Mouse (Mus musculus) intestine, postnatal 0 days (tissue): Measurements from ENCODE around the gene Gxylt2. TPM values are rescaled to one million over a fixed set of nuclear protein-coding genes. Genes with fewer than 3 reads are reported as not detected.

Source experiments
- ATAC-seq: fragments of 200-750 bp; cut with Nextera tagmentation; 2 replicates; pipeline ENCODE4 v1.8.0; 2017; ENCODE audit warnings: mild to moderate bottlenecking, moderate TSS enrichment, moderate library complexity
- H3K27ac ChIP-seq: fragments of 300-500 bp; sonication (generic); 2 replicates; pipeline ENCODE4 v1.5.1; 2014; ENCODE audit warnings: mild to moderate bottlenecking, low read depth, low read length, moderate library complexity
- H3K27me3 ChIP-seq: fragments of 300-500 bp; sonication (generic); replicated peaks from 2 replicates; pipeline ENCODE4 v1.6.1; 2014; ENCODE audit warnings: low read length, mixed read lengths; ENCODE audit not compliant: control insufficient read depth, insufficient read depth
- H3K36me3 ChIP-seq: fragments of 300-500 bp; sonication (generic); 2 replicates; pipeline ENCODE4 v1.6.1; 2014; ENCODE audit warnings: mild to moderate bottlenecking, moderate library complexity; ENCODE audit not compliant: control insufficient read depth, insufficient read depth
- H3K4me1 ChIP-seq: fragments of 300-500 bp; sonication (generic); replicated peaks from 2 replicates; pipeline ENCODE4 v1.6.1; 2014; ENCODE audit warnings: antibody characterized with exemption, low read length, mixed read lengths; ENCODE audit not compliant: control insufficient read depth, insufficient read depth
- H3K4me2 ChIP-seq: fragments of 300-500 bp; sonication (generic); replicated peaks from 2 replicates; pipeline ENCODE4 v1.6.1; 2014; ENCODE audit warnings: low read depth, mild to moderate bottlenecking, moderate library complexity
- H3K4me3 ChIP-seq: fragments of 300-500 bp; sonication (generic); 2 replicates; pipeline ENCODE4 v1.5.1; 2014; ENCODE audit warnings: low read depth, low read length
- H3K9ac ChIP-seq: fragments of 300-500 bp; sonication (generic); 2 replicates; pipeline ENCODE4 v1.6.1; 2014; ENCODE audit warnings: mild to moderate bottlenecking, low read depth, low read length
- H3K9me3 ChIP-seq: fragments of 300-500 bp; sonication (generic); 2 replicates; pipeline ENCODE4 v1.6.1; 2016; ENCODE audit warnings: mixed run types; ENCODE audit not compliant: control insufficient read depth
- CTCF ChIP-seq: sonication (generic); IDR thresholded peaks from 2 replicates; pipeline ENCODE4 v1.5.1; 2016; ENCODE audit warnings: low read depth, mild to moderate bottlenecking, control low read depth, antibody characterized with exemption, moderate library complexity
- WGBS: fragments of 180-500 bp; shearing (Covaris S2); extraction: QIAGEN DNeasy Blood & Tissue Kit; methylation state at CpG from one replicate; pipeline ENCODE4 v1.1.7; 2014; 5-methylcytosine and 5-hydroxymethylcytosine counted together
- polyA plus RNA-seq: library from polyadenylated mRNA; unstranded; fragments of >200 nt; fragmentation: Nextera tagmentation; extraction: Ambion mirVana; gene quantifications from 2 replicates; pipeline ENCODE4 v1.2.1, GENCODE M21; 2015

Gene Gxylt2
- polyA plus RNA-seq = 0.12 and 0.26 TPM in 2 replicates

DNA sequence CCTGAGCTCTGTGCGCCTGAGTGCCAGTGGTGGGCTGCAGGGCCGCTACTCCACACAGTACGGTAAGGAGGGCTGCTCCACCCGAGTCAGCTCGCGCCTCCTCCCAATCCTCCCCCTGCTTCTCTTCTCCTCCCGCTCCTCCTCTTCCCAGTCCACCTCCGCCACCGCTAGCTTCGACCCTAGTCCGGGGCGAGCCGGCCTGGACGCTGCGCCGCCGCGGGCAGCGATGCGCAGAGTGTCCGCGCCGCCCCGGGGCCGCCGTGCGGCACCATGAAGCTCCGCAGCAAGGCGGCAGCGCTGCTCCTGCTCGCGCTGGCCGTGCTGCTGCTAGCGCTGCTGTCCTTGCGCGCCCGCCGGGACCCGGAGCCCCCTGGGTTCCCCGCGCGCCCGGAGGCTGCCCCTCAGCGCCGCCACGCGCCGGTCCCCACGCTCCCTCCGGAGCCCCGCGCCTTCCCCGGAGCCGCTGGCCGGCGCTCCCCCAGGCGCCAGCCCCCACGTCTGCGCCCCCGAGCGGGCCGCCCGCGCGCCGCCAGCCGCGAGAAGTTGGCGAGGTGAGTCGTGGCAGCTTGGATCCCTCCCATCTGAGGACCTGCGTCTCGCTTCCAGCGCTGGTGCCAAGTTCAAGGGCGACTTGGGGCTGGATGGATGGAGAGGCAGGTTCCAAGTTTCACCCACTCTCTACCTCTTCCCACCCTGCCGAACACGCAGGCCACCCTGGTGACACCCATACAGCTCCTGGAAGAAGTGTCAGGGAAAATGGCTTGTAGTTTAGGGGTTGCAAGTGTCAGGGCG lies at the start of gene Gxylt2:
Gxylt2 (plus strand) TSS at position 161 of the 792 bp plus-strand sequence.
- Histone ChIP-seq H3K4me1 (peaks cover 4% of the 10 kb centered on the region; the same call in 1 of the 2 replicates), H3K36me3 (no peaks in the 10 kb centered on the region), H3K9me3 (no peaks in the 10 kb centered on the region), H3K4me3 (peak within 1 kb of the TSS; percentile 48), H3K27me3 (peaks cover 21% of the 10 kb centered on the region), H3K27ac (no peak within 1 kb of the TSS), H3K9ac (peak within 1 kb of the TSS; percentile 48), H3K4me2 (peak within 1 kb of the TSS; percentile 91)
- under 1% methylated on average over 73 of the region's 77 CpGs for WGBS
- ATAC-seq = no peak
- peak; percentile 30 for TF ChIP-seq CTCF

DNA sequence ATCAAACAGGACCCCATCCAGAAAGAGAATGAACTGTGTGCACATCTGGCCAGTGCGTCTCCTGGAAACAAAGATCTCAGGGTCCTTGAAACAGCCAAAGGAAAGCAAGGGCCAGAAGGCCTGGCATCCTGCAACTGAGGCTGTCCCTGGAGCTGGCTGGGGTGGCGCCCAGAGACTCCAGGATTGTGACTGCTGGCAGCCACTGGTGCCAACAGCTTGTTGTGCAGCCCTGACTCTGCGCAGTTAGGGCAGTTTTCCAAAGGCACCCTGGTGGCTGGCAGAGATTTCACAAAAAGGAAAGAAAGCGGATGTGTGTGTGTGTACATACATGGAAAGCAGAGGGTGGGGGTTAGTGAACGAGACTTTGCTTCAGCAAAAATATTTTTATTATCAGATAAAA lies 44.1 kb upstream of the Gxylt2 start:
- H3K27ac ChIP-seq = no peak overlapping the region
- H3K4me1 ChIP-seq = no peaks in the 10 kb centered on the region
- 82% methylated on average over 5 of the region's 5 CpGs for WGBS
- H3K36me3 ChIP-seq = peaks cover 27% of the 10 kb centered on the region
- no peaks in the 10 kb centered on the region for H3K27me3 ChIP-seq
- H3K4me3 ChIP-seq = no peak overlapping the region
- H3K9me3 ChIP-seq = no peaks in the 10 kb centered on the region
- H3K9ac ChIP-seq = no peak overlapping the region
- no peak for TF ChIP-seq CTCF
- H3K4me2 ChIP-seq = no peak overlapping the region
- no peak for ATAC-seq

DNA sequence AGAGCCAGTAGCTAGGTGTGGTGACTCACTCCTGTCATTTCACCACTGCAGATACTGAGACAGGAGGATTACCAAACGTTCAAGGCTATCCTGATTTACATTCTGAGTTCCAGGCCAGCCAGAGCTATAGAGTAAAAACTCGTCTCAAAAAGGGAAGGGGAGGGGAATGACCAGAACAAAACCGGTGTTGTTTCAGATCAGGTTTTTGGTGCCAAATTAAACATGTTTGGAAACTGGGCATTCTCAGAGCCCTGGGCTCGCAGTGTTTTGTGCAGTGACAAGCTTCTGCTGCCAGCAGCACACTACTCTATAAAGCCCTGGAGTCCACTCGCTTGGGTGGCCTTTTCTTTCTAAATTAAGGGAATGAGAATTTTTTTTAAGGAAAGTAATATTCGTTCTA lies 42.3 kb upstream of the Gxylt2 start:
- TF ChIP-seq CTCF = no peak
- H3K9me3 ChIP-seq = no peaks in the 10 kb centered on the region
- H3K4me1 ChIP-seq = no peaks in the 10 kb centered on the region
- H3K36me3 ChIP-seq = peaks cover 27% of the 10 kb centered on the region
- ATAC-seq = no peak
- H3K4me3 ChIP-seq = no peak overlapping the region
- 66% methylated on average over 6 of the region's 6 CpGs for WGBS
- no peaks in the 10 kb centered on the region for H3K27me3 ChIP-seq
- no peak overlapping the region for H3K9ac ChIP-seq
- no peak overlapping the region for H3K4me2 ChIP-seq
- no peak overlapping the region for H3K27ac ChIP-seq

- peaks cover 16% of the 10 kb centered on the region for H3K36me3 ChIP-seq
- H3K4me3 ChIP-seq = no peak overlapping the region
- 73% methylated on average over 8 of the region's 8 CpGs for WGBS
- TF ChIP-seq CTCF = peak; percentile 35
- H3K27me3 ChIP-seq = no peaks in the 10 kb centered on the region
- no peak for ATAC-seq
- H3K27ac ChIP-seq = no peak overlapping the region
- no peaks in the 10 kb centered on the region for H3K4me1 ChIP-seq
- H3K9me3 ChIP-seq = no peaks in the 10 kb centered on the region
- H3K4me2 ChIP-seq = no peak overlapping the region
- no peak overlapping the region for H3K9ac ChIP-seq
Observed at GRCm38 (mm10) chr6:100667644-100668043, 36.9 kb upstream of the Gxylt2 start.

DNA sequence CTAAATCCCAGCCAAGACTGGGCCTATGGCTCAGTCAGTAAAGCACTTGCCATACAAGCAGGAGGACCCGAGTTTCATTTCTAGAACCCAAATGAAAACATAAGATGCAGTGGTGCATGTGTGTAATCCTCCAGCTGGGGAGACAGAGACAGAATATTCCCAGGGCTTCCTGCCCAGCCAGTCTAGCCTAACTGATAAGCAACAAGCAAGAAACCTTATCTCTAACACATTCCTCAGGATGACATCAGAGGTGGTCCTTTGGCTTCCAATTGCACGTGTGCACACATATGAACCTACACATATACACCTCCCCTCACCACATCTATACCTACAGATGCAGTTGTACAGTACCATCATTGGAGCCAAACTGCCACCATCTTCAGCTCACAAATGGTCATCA lies 35.7 kb upstream of the Gxylt2 start:
- 59% methylated on average over 2 of the region's 2 CpGs for WGBS
- no peaks in the 10 kb centered on the region for H3K27me3 ChIP-seq
- H3K4me1 ChIP-seq = no peaks in the 10 kb centered on the region
- H3K9ac ChIP-seq = no peak overlapping the region
- no peak overlapping the region for H3K4me3 ChIP-seq
- H3K9me3 ChIP-seq = no peaks in the 10 kb centered on the region
- ATAC-seq = no peak
- H3K27ac ChIP-seq = no peak overlapping the region
- H3K36me3 ChIP-seq = peaks cover 13% of the 10 kb centered on the region; the same call in 1 of the 2 replicates
- H3K4me2 ChIP-seq = no peak overlapping the region
- no peak for TF ChIP-seq CTCF

- no peaks in the 10 kb centered on the region for H3K27me3 ChIP-seq
- H3K4me3 ChIP-seq = peak overlapping the region; percentile 92
- no peak overlapping the region; the same call in 1 of the 2 replicates for H3K27ac ChIP-seq
- under 1% methylated on average over 32 of the region's 32 CpGs for WGBS
- H3K4me2 ChIP-seq = peak overlapping the region; percentile 97
- H3K36me3 ChIP-seq = no peaks in the 10 kb centered on the region; the same call in 1 of the 2 replicates
- no peaks in the 10 kb centered on the region for H3K4me1 ChIP-seq
- TF ChIP-seq CTCF = peak; percentile 39; the same call in 1 of the 2 replicates
- peak; percentile 70 for ATAC-seq
- peak overlapping the region; percentile 72 for H3K9ac ChIP-seq
- H3K9me3 ChIP-seq = no peaks in the 10 kb centered on the region
Observed at GRCm38 (mm10) chr6:100670370-100670841, 34.1 kb upstream of the Gxylt2 start.
